Mouse (Mus musculus): ENCODE measurements around the gene Dnase2a. TPM values are rescaled to one million over a fixed set of nuclear protein-coding genes. Genes with fewer than 3 reads are reported as not detected.

Gene Dnase2a
- polyA plus RNA-seq, 1 experiment from 2014 or later: 5.5 TPM

- H3K9me3 ChIP-seq (ENCODE audit: control insufficient read depth, low read length): no peaks in the 10 kb centered on the region
- 0 out of 2 replicates have a peak, but pooled peaks cover 2% of the 10 kb centered on the region for H3K27me3 ChIP-seq (replicated peaks; ENCODE audit: control insufficient read depth, insufficient read depth, low read length)
- H3K4me1 ChIP-seq (replicated peaks; ENCODE audit: control insufficient read depth, insufficient read depth, low read length): peaks cover 18% of the 10 kb centered on the region
- H3K4me3 ChIP-seq (replicated peaks; ENCODE audit: low read length): peak overlapping the region; percentile 25
- peak overlapping the region; percentile 49 for H3K4me2 ChIP-seq (ENCODE audit: low read length)
- no peak overlapping the region; the same call in 1 of the 2 replicates for H3K9ac ChIP-seq (replicated peaks; ENCODE audit: low read depth, low read length)
- 3% methylated on average over 55 of the region's 55 CpGs for WGBS
- H3K36me3 ChIP-seq (ENCODE audit: control insufficient read depth, insufficient read depth): peaks cover 43% of the 10 kb centered on the region
- ATAC-seq: 0 out of 2 replicates have a peak, but pooled peaks have one; percentile 9
- H3K27ac ChIP-seq (ENCODE audit: low read length): no peak overlapping the region
Measured at GRCm38 (mm10) chr8:84912895-84913501, 4.6 kb downstream of the Dnase2a start.

- Histone ChIP-seq H3K36me3 (ENCODE audit: control insufficient read depth, insufficient read depth) (peaks cover 43% of the 10 kb centered on the region), H3K4me1 (replicated peaks; ENCODE audit: control insufficient read depth, insufficient read depth, low read length) (peaks cover 13% of the 10 kb centered on the region), H3K27ac (ENCODE audit: low read length) (no peak overlapping the region), H3K4me2 (ENCODE audit: low read length) (peak overlapping the region; percentile 49), H3K9ac (replicated peaks; ENCODE audit: low read depth, low read length) (no peak overlapping the region; the same call in 1 of the 2 replicates), H3K27me3 (replicated peaks; ENCODE audit: control insufficient read depth, insufficient read depth, low read length) (0 out of 2 replicates have a peak, but pooled peaks cover 2% of the 10 kb centered on the region), H3K9me3 (ENCODE audit: control insufficient read depth, low read length) (no peaks in the 10 kb centered on the region), H3K4me3 (replicated peaks; ENCODE audit: low read length) (peak overlapping the region; percentile 25)
- 17% methylated on average over 9 of the region's 9 CpGs for WGBS
- ATAC-seq: no peak
Measured at GRCm38 (mm10) chr8:84913502-84913900, 5.1 kb downstream of the Dnase2a start.

GRCm38 (mm10) chr8:84913960-84914359, 5.6 kb downstream of the Dnase2a start:
- no peak for ATAC-seq
- peaks cover 9% of the 10 kb centered on the region for H3K4me1 ChIP-seq (replicated peaks; ENCODE audit: control insufficient read depth, insufficient read depth, low read length)
- H3K27me3 ChIP-seq (replicated peaks; ENCODE audit: control insufficient read depth, insufficient read depth, low read length): 0 out of 2 replicates have a peak, but pooled peaks cover 2% of the 10 kb centered on the region
- 34% methylated on average over 4 of the region's 4 CpGs for WGBS
- no peak overlapping the region for H3K4me3 ChIP-seq (replicated peaks; ENCODE audit: low read length)
- H3K9me3 ChIP-seq (ENCODE audit: control insufficient read depth, low read length): no peaks in the 10 kb centered on the region
- H3K36me3 ChIP-seq (ENCODE audit: control insufficient read depth, insufficient read depth): peaks cover 43% of the 10 kb centered on the region
- H3K4me2 ChIP-seq (ENCODE audit: low read length): no peak overlapping the region
- H3K27ac ChIP-seq (ENCODE audit: low read length): no peak overlapping the region
- H3K9ac ChIP-seq (replicated peaks; ENCODE audit: low read depth, low read length): no peak overlapping the region

GRCm38 (mm10) chr8:84915269-84915668, 6.9 kb downstream of the Dnase2a start:
- H3K9ac ChIP-seq (replicated peaks; ENCODE audit: low read depth, low read length): no peak overlapping the region
- 0 out of 2 replicates have a peak, but pooled peaks cover 2% of the 10 kb centered on the region for H3K27me3 ChIP-seq (replicated peaks; ENCODE audit: control insufficient read depth, insufficient read depth, low read length)
- H3K4me1 ChIP-seq (replicated peaks; ENCODE audit: control insufficient read depth, insufficient read depth, low read length): peaks cover 8% of the 10 kb centered on the region
- H3K4me2 ChIP-seq (ENCODE audit: low read length): no peak overlapping the region
- H3K36me3 ChIP-seq (ENCODE audit: control insufficient read depth, insufficient read depth): peaks cover 54% of the 10 kb centered on the region
- H3K9me3 ChIP-seq (ENCODE audit: control insufficient read depth, low read length): no peaks in the 10 kb centered on the region
- no peak for ATAC-seq
- H3K27ac ChIP-seq (ENCODE audit: low read length): no peak overlapping the region
- WGBS: 87% methylated on average over 8 of the region's 8 CpGs
- H3K4me3 ChIP-seq (replicated peaks; ENCODE audit: low read length): no peak overlapping the region

GRCm38 (mm10) chr8:84917781-84918180, 9.4 kb downstream of the Dnase2a start:
- Histone ChIP-seq H3K9me3 (ENCODE audit: control insufficient read depth, low read length) (no peaks in the 10 kb centered on the region), H3K27me3 (replicated peaks; ENCODE audit: control insufficient read depth, insufficient read depth, low read length) (0 out of 2 replicates have a peak, but pooled peaks cover 2% of the 10 kb centered on the region), H3K9ac (replicated peaks; ENCODE audit: low read depth, low read length) (no peak overlapping the region), H3K4me3 (replicated peaks; ENCODE audit: low read length) (no peak overlapping the region), H3K4me1 (replicated peaks; ENCODE audit: control insufficient read depth, insufficient read depth, low read length) (peaks cover 6% of the 10 kb centered on the region), H3K27ac (ENCODE audit: low read length) (no peak overlapping the region), H3K4me2 (ENCODE audit: low read length) (no peak overlapping the region), H3K36me3 (ENCODE audit: control insufficient read depth, insufficient read depth) (peaks cover 63% of the 10 kb centered on the region)
- 26% methylated on average over 20 of the region's 20 CpGs for WGBS
- no peak for ATAC-seq

GRCm38 (mm10) chr8:84918646-84919045, 10.3 kb downstream of the Dnase2a start:
- no peak overlapping the region for H3K4me2 ChIP-seq (ENCODE audit: low read length)
- H3K4me3 ChIP-seq (replicated peaks; ENCODE audit: low read length): no peak overlapping the region
- H3K4me1 ChIP-seq (replicated peaks; ENCODE audit: control insufficient read depth, insufficient read depth, low read length): no peaks in the 10 kb centered on the region; the same call in 1 of the 2 replicates
- H3K36me3 ChIP-seq (ENCODE audit: control insufficient read depth, insufficient read depth): peaks cover 58% of the 10 kb centered on the region
- H3K9me3 ChIP-seq (ENCODE audit: control insufficient read depth, low read length): no peaks in the 10 kb centered on the region
- H3K9ac ChIP-seq (replicated peaks; ENCODE audit: low read depth, low read length): no peak overlapping the region
- ATAC-seq: no peak
- 0 out of 2 replicates have a peak, but pooled peaks cover 2% of the 10 kb centered on the region for H3K27me3 ChIP-seq (replicated peaks; ENCODE audit: control insufficient read depth, insufficient read depth, low read length)
- WGBS: 96% methylated on average over 15 of the region's 15 CpGs
- no peak overlapping the region for H3K27ac ChIP-seq (ENCODE audit: low read length)

- no peak for ATAC-seq
- Histone ChIP-seq H3K4me1 (replicated peaks; ENCODE audit: control insufficient read depth, insufficient read depth, low read length) (no peaks in the 10 kb centered on the region), H3K36me3 (ENCODE audit: control insufficient read depth, insufficient read depth) (peaks cover 47% of the 10 kb centered on the region), H3K9ac (replicated peaks; ENCODE audit: low read depth, low read length) (no peak overlapping the region), H3K27ac (ENCODE audit: low read length) (no peak overlapping the region), H3K9me3 (ENCODE audit: control insufficient read depth, low read length) (no peaks in the 10 kb centered on the region), H3K4me3 (replicated peaks; ENCODE audit: low read length) (no peak overlapping the region), H3K27me3 (replicated peaks; ENCODE audit: control insufficient read depth, insufficient read depth, low read length) (no peaks in the 10 kb centered on the region), H3K4me2 (ENCODE audit: low read length) (no peak overlapping the region)
- WGBS: 88% methylated on average over 2 of the region's 2 CpGs
Measured at GRCm38 (mm10) chr8:84921596-84921995, 13.2 kb downstream of the Dnase2a start.

- no peak overlapping the region for H3K9ac ChIP-seq (replicated peaks; ENCODE audit: low read depth, low read length)
- H3K27ac ChIP-seq (ENCODE audit: low read length): no peak overlapping the region
- no peaks in the 10 kb centered on the region for H3K27me3 ChIP-seq (replicated peaks; ENCODE audit: control insufficient read depth, insufficient read depth, low read length)
- WGBS: 76% methylated on average over 7 of the region's 7 CpGs
- H3K4me2 ChIP-seq (ENCODE audit: low read length): no peak overlapping the region
- H3K4me1 ChIP-seq (replicated peaks; ENCODE audit: control insufficient read depth, insufficient read depth, low read length): peaks cover 9% of the 10 kb centered on the region
- no peak for ATAC-seq
- no peak overlapping the region for H3K4me3 ChIP-seq (replicated peaks; ENCODE audit: low read length)
- H3K36me3 ChIP-seq (ENCODE audit: control insufficient read depth, insufficient read depth): peaks cover 33% of the 10 kb centered on the region
- H3K9me3 ChIP-seq (ENCODE audit: control insufficient read depth, low read length): no peaks in the 10 kb centered on the region
Measured at GRCm38 (mm10) chr8:84925557-84925956, 17.2 kb downstream of the Dnase2a start.

GRCm38 (mm10) chr8:84927513-84927912, 19.2 kb downstream of the Dnase2a start:
- H3K27ac ChIP-seq (ENCODE audit: low read length): no peak overlapping the region
- peaks cover 15% of the 10 kb centered on the region for H3K36me3 ChIP-seq (ENCODE audit: control insufficient read depth, insufficient read depth)
- H3K4me1 ChIP-seq (replicated peaks; ENCODE audit: control insufficient read depth, insufficient read depth, low read length): peaks cover 9% of the 10 kb centered on the region
- no peak overlapping the region for H3K4me2 ChIP-seq (ENCODE audit: low read length)
- ATAC-seq: no peak
- no peaks in the 10 kb centered on the region for H3K27me3 ChIP-seq (replicated peaks; ENCODE audit: control insufficient read depth, insufficient read depth, low read length)
- H3K9me3 ChIP-seq (ENCODE audit: control insufficient read depth, low read length): no peaks in the 10 kb centered on the region
- H3K4me3 ChIP-seq (replicated peaks; ENCODE audit: low read length): no peak overlapping the region
- 97% methylated on average over 1 of the region's 1 CpGs for WGBS
- no peak overlapping the region for H3K9ac ChIP-seq (replicated peaks; ENCODE audit: low read depth, low read length)

Measured in forebrain, embryonic 16.5 days (tissue).